Mouse (Mus musculus): ENCODE results near the gene Ttc7b.

DNA sequence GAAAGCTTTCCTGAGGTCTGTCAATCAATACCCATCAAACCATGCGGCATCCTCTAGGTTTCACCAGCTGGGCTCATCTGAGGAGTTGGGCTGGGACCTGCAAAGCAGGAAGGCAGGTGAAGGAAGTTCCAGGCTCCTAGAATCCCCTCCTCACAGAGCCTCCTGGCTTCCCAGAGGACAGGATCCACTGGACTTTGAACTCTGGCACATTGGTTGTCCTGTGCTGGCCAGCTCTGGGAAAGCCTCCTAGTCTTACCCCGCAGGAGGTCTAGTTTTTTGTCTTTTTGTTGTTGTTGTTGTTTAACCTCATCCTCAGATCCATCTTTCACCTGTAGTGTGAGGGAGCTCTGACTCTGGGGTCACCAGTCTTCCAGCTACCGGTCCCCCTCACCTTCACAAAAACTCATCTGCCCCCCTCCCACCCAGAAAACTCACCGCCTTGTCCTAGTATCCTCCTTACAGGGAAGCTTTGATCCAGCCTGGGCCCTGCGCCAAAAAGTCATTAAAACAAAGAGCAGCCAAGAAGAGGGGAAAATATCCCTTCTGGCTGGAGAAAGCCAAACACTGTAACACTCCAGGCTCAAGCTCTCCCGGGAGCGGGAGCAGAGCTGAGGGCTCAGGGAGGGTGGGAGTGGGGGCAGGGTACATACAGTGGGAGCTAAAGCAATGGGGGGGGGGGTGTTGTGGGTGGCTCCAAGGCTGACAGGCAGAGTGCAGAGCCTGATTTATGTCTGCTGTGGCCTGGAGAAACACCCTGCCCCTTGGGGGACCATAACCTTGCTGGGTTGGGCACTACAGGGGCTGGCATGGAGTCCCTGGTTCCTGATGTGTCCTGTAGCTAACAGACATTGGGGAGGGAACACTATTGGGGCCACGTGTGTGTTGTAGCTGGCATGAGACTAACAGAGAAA is 231.1 kb downstream of the Ttc7b start:
- TF ChIP-seq CTCF (IDR thresholded peaks at IDR 0.05; ENCODE audit: borderline replicate concordance, insufficient read depth, low read depth, low read length) (no peak), POLR2A (IDR thresholded peaks at IDR 0.05; ENCODE audit: borderline replicate concordance, insufficient read depth, low read length) (no peak)

All from cerebellum, adult 2 months (tissue).